Mouse (Mus musculus) regulatory T cell (primary cell): ENCODE measurements around the gene Mup6.
"Not testable (repeated sequence)": the region's sequence is repeated elsewhere in the genome, so short reads cannot be mapped to it uniquely, and the experiment has no call there.

Experiments used
- in situ Hi-C: fragments of 300-600 bp; cut with MboI, MseI; formaldehyde crosslinking; loops from one replicate; pipeline ENCODE4 v1.15.1; 2025; ENCODE audit warnings: high pct_unique_total_duplicates

Gene Mup6

GRCm38 (mm10) chr4:59963405-59964344, at the start of gene Mup6:
Gene Mup6 (plus strand): TSS chr4:59964294.
- in situ Hi-C loops, result no loop called here

GRCm38 (mm10) chr4:59914608-59915403, 49.3 kb upstream of the Mup6 start, which contains the start of gene Slc46a2:
Gene Slc46a2 (minus strand): TSS chr4:59915056.
- in situ Hi-C loops, result no loop called here

- in situ Hi-C loops, result no loop called here
Measured at GRCm38 (mm10) chr4:59917966-59918365, 46.1 kb upstream of the Mup6 start.

GRCm38 (mm10) chr4:59925082-59925481, 39.0 kb upstream of the Mup6 start:
- in situ Hi-C loops, result no loop called here

DNA sequence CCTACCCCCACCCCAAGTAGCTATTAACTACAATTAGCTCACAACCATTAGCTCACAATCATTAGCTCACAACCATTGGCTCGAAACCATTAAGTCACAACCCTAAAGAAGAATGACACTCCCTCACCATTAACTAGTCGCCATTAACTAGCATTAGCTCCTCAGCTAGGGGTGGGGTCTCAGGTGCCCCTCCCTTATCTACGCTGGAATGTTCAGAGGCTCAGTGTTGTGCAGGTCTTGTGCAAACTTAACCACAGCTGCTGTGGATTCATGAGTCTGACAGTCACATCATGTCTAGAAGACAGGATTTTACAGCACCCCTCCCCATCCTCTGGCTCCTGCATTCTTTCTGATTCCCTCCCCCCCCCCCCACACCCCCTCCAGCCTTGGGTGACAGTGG, 36.4 kb upstream of the Mup6 start:
- in situ Hi-C loops, result no loop called here

- in situ Hi-C loops, result no loop called here
Measured at GRCm38 (mm10) chr4:59928347-59928746, 35.7 kb upstream of the Mup6 start.

DNA sequence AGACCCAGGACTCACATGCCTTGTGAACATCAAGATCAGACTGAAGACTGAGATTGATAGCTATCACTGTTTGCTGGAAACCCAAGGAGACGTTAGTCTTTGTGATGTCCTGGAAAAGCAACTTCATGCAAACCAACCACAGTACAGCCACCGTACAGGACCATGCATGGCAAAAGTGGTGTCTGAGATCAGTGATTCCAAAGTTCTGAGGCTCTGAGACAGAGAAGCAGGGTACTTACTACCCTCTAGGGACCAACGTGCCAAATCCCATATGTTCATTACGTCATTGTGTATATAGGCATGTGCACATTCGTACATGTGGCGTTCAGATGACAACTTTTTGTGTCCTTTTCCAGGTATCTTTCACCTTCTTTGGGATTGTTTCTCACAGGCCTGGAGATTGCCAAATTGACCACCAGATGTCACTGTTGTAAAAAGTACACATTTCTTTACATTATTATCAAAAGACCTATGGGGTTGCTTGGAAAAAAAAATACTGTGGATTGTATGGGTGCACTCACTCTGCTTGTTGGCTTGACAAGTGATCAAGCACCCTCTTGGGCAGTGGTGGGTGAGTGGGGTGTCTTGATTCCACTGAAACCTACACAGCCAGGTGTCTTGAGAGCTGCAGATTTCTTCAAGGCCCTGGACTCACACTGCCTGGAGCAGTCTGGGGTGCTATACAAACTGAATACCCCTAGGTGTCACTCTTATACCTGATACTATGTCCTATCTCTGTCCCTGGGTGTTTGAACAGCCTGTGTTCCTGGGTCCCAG, 31.4 kb upstream of the Mup6 start:
- in situ Hi-C loops, result no loop called here

- in situ Hi-C loops, result no loop called here
Measured at GRCm38 (mm10) chr4:59937543-59937942, 26.6 kb upstream of the Mup6 start.

- in situ Hi-C loops, result no loop called here
Measured at GRCm38 (mm10) chr4:59960610-59961009, 3.5 kb upstream of the Mup6 start, which contains the start of gene Mup4. Gene Mup4 (minus strand): TSS chr4:59960710.

DNA sequence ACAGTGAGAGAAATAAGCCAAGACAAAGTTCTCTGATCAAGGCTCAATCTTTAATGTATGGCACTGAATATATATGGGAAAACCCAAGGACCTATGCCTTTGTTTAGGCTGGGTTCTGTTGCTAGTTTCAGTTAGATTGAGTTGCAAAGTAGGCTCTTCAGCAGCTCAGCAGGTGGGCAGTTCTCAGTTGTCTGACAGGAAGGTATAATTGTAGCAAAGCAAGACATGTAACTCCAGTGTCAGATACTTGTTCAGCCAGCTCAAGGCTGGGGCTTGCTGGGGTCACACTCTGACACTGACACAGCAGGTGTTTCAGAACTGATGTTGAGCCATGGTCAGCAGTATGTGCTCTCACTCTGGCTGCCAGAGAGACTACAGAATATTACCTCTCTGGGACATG, 33.8 kb downstream of the Mup6 start:
- in situ Hi-C loops, result not testable (repeated sequence)

DNA sequence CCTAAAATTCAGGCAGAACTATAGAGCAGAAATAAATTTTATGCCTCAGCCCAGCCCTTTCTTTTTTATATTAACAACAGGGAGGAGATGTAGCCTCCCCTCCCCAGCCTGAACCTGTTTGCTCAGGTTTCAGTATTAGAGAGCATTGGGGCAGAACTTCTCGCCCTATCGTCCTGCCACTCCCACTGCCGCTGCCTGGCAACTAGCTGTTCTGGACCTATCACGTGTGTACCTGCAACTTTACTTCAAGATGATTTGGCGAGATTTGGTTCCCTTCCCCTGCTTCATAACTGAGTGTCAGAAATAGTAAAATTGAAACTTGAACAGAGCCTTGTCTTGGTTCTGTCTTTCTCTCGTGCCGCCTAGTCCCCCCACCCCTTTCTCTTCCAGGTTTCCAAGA, 56.0 kb downstream of the Mup6 start:
- in situ Hi-C loops, result not testable (repeated sequence)

- in situ Hi-C loops, result loop anchor here (5.0 to 10.0 kb wide), 2 partner anchors 233 to 335 kb away; no protein-coding TSS in a partner anchor
Measured at GRCm38 (mm10) chr4:60029334-60030111, 65.4 kb downstream of the Mup6 start.
